Mouse (Mus musculus) hematopoietic stem cell, adult 5-6 weeks (primary cell): ENCODE measurements around the gene Ifi211. TPM values are rescaled to one million over a fixed set of nuclear protein-coding genes. Genes with fewer than 3 reads are reported as not detected.
A peak's percentile ranks its signal among the peaks of the same experiment; 100 is the strongest.
"Not testable (repeated sequence)": the region's sequence is repeated elsewhere in the genome, so short reads cannot be mapped to it uniquely, and the experiment has no call there.

Source experiments
- ATAC-seq, 2 experiments: fragments of 125-278 bp in 1 of 2; replicated peaks in 1 of 2; 2 replicates each; pipeline ENCODE4 v1.8.0; 2016 to 2017; ENCODE audit warnings: inconsistent platforms in 2 of 2, mild to moderate bottlenecking in 2 of 2, moderate number of reproducible peaks in 2 of 2, low read depth in 1 of 2, moderate TSS enrichment in 1 of 2; ENCODE audit not compliant: low FRiP score in 2 of 2, poor library complexity in 2 of 2, severe bottlenecking in 2 of 2, insufficient read depth in 1 of 2, low TSS enrichment in 1 of 2
- total RNA-seq: library from RNA; stranded (forward); fragments of 172-1452, 232-1000 nt; gene quantifications from 2 replicates; pipeline ENCODE4 v1.2.3, GENCODE M21; 2017

Gene Ifi211
- total RNA-seq, result 4.3 TPM in 1 of 2 replicates, not detected in the other

DNA sequence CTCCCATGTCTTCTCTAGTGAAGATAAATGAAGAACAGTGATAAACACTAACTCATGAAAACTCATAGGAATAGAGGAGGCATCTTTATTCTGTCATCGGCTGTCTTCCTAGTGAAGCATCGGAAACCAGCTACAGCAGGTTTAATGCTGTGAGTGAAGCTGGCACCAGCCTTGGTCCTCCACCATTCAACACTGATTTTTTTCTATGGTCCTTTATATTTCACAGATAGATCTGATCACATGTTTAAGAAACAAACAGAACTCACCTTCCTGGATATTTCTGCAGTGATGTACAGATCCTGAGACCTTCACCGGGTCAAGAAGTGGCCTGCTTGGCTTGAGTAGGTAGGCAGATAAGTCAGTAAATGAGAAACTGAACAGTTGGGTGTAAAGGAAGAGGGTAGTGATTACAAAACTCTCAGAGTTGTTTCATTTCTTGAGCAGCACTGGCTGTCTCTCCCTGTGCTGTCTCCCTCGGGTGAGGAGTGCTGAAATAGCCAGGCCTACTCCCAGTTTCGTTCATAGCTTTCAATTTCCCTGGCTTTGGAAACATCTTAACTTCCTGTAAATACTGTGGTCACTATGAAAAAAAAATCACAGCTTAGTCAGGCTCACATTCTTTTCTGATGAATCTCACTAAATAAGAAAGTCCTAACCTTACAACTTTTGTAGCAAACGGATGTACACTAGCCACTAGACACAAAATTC, at the start of gene Ifi211:
Gene Ifi211, minus strand, starts transcription at position 499 of the 708 bp plus-strand sequence.
- ATAC-seq, result peak; percentile 42 to 59; a peak in 3 of 4 replicates

DNA sequence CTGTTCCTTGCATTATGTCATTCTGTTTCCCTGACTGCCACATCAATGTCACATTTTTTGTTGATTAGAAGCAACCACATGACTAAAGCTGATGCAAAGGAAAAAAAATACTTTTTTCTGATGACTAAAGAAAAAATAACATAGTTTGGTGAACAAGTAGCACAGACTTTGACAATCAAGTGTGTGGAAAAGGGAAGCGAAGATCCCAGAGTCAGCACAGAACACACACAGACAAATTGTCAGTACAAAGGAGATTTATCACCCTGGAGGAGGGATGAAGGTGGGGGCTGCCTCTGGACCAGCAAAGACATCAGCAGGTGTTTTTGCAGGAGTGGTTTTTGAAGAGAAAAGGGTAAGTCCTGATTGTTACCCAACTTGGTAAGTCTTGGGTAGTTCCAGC, 48.6 kb upstream of the Ifi211 start:
- not testable (repeated sequence) for ATAC-seq

DNA sequence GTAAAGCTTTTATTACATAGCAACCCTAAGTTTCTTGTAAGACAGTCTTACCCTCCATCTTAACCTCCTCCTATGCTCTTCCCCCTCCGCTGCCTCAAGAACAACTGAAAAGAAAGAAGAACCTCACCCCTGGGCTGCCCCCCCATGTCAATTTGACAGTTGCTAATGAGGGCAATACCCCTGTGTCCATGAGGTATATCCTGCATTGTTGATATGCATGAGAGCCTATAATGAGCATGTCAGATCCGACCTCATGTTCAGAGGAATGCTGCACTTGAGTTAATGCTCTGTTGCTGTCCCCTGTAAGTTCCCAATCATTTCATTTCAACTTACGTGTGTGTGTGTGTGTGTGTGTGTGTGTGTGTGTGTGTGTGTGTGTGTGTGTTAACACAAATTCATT, 47.2 kb upstream of the Ifi211 start:
- not testable (repeated sequence) for ATAC-seq

DNA sequence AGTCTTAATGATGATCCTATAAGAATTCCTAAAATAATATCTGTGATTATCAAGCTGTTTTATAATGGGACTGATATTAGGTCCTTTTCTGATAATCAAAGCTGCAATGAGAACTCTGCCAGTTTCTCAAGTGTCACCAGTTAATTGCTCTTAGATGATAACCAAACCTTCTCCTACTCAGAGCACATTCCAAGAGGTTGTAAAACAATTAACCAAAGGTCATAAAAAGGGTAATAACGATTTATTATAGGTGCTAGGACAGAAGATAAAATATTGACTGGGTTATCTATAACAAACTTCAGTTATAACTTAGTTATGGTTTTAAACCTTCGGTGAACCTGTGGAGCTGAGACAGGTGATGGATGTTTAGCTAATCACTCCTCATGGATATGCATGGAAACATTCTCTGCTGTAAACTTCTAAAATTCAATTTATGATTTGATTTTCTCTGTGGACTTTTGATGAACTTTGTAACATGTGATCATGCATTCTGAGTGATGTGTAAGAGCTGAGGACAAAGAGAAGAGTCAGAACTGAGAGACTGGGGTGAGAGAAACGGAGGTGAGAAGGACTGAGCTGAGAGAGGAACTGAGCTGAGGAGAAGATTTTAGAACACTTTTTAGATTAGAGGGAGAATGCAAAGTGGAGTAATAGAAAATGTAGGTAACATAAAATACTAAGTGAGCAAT, 43.1 kb upstream of the Ifi211 start:
- not testable (repeated sequence) for ATAC-seq

DNA sequence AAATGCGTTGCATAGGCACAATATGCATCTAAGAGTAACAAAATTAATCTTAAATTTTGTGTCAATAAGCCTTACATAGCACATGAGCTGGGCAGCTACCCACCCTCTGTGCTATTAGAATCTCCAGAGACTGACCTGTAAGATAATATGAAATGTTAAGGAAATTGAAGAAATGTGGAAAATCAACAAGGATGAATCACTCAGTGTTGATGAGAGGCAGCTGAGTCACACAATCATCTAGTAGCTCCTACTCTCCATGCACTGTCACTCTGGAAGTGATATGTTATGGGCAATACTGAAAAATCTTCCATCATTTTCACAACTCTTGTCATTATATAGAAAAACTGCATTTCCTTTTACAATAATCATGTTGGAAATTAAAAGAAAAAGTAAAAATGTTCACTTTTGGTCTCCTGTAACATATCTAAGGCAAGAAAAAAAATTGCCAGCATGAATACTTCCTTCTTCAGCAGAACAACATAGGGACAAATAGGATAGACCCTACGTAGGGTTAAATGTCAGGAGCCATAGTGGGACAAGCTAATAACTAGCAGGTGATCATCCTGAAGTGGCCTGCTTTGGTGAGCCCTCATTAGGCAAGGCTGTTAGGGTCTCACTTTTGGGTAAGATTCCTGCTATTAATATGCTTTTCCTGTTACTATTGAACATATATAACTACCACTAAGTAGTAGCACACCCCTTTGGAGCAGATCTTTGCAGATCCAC, 42.4 kb upstream of the Ifi211 start:
- ATAC-seq, result no peak

DNA sequence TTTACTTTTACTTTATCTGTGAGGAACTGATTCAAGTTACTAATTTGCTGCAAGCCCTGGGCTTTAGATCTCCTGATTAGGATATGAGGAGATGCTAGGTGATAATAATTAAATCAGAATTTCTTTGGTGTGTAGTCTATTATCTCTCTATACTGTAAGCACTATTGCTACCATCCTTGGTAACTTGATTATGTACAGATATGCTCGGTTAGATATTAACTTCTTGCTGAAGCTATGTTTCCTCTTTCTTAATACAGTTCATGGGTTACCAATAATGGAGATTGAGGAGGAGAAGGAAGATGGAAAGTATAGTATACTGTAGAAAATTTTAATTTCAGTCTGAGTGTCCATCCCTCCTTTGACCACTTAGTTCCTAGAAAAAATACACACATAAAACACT, 40.7 kb upstream of the Ifi211 start:
- no peak for ATAC-seq

DNA sequence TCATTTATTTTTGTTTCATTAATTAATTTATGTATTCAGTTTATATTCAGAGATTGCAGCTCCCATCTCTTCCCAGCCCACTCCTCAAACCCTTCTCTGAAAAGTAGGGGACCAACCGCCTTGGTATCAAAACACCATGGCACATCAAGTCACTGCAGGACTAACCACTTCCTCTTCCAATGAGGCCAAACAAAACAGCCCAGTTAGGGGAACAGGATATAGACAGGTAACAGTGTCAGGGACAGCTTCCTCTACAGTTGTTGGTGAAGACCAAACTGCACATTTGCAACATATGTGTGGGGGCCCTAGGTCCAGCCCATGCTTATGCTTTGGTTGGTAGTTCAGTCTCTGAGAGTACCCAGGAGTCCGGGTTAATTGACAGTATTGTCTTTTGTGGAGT, 36.2 kb upstream of the Ifi211 start:
- peak; percentile 91 to 98 for ATAC-seq

DNA sequence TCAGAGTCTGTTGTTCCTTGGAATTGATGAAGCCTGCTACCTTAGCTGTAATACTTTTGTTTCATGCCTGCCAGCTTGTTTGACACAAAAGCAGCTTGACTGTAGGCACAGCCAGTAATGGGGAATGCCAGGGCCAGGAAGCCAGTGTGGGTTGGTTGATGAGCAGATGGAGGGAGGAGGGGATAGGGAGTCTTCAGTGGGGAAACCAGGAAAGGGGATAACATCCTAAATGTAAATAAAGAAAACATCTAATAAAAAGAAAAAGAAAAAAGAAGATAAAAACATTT, 29.9 kb upstream of the Ifi211 start:
- not testable (repeated sequence) for ATAC-seq

DNA sequence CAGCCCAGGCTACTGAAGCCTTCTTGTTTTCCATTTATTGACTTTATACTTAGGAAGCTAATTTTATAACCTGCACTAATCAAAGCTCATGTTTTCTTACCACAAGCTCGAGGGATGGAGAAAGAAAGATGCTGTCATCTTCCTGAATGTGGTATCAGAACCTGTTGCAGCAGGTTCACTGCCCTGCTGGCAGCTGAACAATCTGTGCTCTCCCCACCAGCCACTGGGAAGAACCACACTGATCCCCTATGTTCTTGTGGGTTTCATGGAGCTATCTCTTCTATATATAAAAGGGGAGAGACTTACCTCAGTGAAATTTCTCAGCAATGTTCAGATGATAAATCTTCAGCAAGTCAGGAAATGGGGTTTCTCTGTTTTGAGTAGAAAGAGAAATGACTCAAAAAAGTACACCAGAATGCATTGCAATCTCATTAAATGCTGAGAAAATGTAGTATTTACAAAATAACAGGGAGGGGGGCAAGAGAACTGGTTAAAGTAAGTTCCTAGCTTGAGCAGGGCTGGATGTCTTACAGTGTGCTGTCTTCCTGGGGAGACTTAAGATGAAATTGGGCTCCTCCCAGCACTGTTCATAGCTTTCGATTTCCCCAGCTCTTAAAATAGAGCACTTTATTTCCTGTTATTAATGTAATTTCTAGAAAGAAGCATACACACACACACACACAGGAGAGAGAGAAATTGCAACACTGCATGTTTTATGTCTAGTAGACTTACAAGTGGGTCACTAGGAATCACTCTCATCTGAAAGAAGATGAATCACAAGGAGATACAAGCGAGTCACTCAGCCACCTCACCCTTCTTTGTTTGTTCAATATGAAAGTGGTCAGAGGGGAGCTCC, 29.3 kb upstream of the Ifi211 start, which contains the start of the genes Mndal and Ifi203:
Gene Mndal, minus strand, starts transcription at position 568 of the 856 bp plus-strand sequence.
Gene Ifi203, minus strand, starts transcription at position 749 of the 856 bp plus-strand sequence.
- peak; percentile 70 for ATAC-seq

DNA sequence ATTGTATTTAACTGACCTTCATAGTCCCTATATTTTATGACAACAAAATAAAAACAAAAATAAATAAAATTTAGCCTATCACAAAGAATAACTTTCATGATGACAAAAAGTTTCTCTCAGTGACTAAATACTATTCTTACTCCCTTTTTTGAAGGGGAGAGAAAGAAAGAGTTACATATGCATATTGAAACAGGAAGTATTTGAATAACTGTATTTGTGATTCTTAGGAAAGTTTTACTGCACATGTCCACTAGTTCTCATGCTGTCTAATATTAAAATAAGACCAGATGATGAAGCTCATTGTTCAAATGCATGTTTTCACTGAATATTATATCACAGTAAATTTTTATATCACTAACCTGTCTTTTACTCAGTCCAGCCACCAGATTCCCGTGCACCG, 28.7 kb upstream of the Ifi211 start:
- ATAC-seq, result 0 out of 4 replicates have a peak, but pooled peaks of 1 of the 2 experiments have one; percentile 34

DNA sequence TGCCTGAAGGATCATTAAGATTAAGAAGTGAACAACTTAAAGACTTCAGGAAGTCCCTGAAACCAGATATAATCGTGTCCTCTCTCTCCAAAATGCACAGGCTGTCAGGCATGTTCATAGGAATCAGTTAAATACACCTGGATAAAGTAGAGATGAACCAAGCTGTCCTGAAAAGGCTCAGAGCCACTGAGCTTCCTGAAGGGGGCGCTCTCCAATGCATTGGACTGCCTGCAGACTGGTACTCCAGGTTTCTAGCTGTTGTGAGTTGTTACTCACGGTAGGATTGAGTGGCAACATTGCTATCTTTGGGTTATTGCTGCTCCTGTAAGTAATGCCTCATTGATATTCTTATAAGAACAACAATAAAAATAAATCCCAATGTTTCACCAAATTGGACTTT, 6.4 kb upstream of the Ifi211 start:
- not testable (repeated sequence) for ATAC-seq

DNA sequence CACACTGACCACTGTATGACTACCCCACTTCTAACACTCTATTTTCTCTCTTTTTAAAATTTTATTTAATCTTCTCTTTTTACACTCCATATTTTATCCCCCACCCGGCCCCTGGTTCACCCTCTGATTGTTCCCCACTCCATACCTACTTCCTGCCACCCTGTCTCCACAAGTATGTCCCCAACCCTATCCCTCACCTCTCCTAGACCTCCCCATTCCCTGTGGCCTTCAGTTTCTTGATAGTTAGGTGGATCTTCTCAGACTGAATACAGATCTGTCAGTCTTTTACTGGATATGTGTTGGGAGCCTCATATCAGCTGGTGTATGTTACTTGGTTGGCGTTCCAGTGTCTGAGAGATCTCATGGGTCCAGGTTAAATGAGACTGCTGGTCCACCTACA, 1.7 kb upstream of the Ifi211 start:
- no peak for ATAC-seq

DNA sequence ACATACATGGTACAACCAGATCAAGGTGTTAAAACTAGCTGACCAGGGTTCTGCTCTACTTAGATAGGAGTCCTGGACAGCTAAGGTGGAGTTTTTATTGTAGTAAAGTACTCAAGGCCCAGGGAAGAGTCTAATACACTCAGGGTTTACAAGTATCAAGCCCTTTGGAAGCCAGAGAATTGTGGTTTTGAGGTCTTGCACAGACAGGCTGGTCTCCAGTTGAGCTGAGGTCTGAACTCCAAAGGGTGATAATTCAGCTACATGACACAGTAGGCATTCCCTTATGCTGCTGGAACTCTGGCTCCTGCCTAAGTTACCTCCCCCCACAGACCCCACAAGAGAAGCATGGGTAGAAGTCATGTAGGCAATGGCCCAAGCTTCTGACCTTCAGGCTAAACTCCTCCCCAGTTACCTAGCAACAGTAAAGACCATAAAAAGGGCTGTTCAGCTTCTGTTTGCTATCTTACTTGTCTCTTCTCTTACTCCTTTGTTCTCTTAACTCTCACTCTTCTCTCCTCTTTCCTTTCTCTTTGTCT, 478 bp upstream of the Ifi211 start:
- peak; percentile 25 to 57; a peak in 2 of 4 replicates for ATAC-seq

DNA sequence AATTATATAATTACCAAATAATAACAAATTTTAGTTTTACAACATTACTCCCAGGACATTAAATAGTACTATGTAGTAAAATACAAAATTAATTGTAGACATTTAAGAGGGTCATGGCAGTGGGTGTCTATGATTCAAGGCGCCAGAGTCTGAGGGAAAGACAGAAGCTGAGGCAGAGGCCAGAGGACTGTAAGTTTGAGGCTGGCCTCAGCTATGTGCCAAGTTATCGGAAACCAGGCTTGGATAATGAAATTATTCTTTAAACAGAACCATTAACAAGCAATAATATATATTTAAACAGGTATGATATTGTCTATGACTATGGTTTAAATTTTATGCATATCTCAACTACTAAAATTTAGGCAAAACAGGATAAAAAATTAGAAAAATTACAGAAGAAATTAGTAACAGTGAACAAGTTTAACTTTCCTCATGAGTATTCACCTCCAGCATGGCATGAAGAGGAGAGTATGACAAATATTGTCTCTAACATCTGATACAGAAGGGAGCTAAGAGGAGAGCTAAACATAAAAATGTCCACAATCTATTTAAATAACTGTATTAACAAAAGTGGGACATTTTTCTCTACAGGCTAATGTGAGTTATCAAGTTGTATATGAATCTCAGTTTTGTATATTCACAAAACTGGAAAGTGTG, 910 bp downstream of the Ifi211 start:
- ATAC-seq, result no peak

DNA sequence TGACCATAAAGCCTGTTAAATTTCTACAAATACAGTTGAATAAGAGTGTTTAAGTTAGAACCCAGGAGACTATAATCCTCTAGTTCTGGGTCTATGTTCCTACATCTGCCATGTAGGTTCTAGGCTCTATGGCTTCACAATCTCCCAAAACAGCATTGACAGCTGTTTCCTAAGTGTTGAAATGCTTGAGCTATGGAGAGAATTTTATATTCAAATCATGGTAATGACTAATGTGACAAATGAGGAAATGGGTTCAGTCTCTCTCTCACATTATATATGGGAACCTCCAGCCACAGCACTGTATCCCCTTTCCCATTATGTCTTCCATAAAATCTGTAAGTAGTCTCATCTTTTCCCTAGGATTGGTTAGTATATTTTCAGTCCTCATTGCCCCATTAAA, 4.5 kb downstream of the Ifi211 start:
- ATAC-seq, result not testable (repeated sequence)

DNA sequence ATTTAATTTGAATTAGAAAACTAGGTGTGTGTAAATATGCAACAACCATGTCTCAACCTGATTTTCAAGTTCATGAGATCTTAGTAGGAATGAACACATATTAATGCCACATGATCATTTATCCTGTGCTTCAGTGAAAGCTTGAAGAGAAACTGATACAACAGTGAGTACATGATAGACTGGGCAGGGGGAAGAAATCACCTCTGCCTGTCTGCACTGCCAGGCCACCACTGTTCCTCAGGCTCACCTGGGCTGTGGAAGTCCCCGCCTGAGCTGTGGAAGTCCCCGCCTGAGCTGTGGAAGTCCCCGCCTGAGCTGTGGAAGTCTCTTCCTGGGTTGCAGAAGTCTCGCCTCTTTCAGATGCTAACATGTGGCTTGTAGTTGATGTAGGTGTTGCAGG, 7.0 kb downstream of the Ifi211 start:
- ATAC-seq, result not testable (repeated sequence)

DNA sequence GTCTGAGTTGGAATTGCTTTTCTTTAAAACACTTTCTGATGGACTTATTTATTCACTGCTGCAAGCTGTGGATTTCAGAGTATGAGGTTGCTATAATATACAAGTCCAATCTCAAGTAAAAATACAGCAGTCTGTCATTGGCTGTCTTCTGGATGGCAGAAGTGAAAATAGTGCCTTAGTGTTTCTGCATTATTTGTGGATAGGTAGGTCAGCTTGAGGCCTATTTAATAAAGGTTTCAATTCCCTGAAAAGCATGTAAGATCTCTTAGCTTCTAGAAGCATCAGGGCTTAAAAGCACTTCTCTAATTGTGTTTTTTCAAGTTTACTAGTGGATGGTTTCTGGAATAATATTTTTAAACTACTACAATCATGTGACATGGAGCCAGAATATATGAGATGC, 23.1 kb downstream of the Ifi211 start:
- ATAC-seq, result not testable (repeated sequence)
